10 mouse cellular contexts compared by ENCODE assay signal in the genomic region with DNA sequence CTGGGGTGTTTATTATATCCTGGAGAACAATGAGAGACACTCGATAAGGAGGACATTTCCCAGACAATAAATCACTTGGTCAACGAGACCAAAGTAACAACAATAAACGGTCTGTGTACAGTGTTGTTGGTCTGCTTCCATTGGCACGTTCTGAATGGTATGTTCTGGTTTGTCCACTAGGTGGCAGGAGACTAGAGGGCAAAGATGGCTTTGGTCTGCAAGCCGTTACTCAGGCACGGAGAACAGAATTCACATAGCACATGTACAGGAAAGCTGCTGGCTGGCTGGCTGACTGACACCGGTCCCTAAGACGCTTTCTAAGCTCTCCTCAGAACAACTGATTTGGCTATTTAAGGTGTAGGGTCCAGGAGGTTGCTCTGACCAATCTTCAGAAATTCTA.
DNase-seq lines count a peak whose midpoint lies in the region; ATAC-seq and TF ChIP-seq lines count a peak whose summit lies in the region.
"Had no signal": no experiment of that assay in that cellular context is flagged by ENCODE, and none has a peak within 500 bp of the region (broad histone marks: within the 10 kb centered on the region; RNA-seq: fewer than 3 reads in every experiment).

No protein-coding gene starts in this region.

- H3K4me1 ChIP-seq in liver, adult 2 months (ENCODE audit: control insufficient read depth, insufficient read depth, low read length) = no peaks in the 10 kb centered on the region
- H3K4me1 ChIP-seq in liver, embryonic 12.5 days = no peaks in the 10 kb centered on the region
- peaks cover 54% of the 10 kb centered on the region for H3K4me1 ChIP-seq in embryonic facial prominence, embryonic 10.5 days
- peaks cover 32% of the 10 kb centered on the region for H3K4me1 ChIP-seq in hindbrain, embryonic 12.5 days

- DNase-seq in liver, adult 2 months (ENCODE audit: extremely low read depth, low read depth, low spot score) = peak; percentile 59
- peak; percentile 37 for DNase-seq in adrenal gland, postnatal 25 days
- DNase-seq in embryonic facial prominence, embryonic 10.5 days (ENCODE audit: low spot score) = peak; percentile 71
- DNase-seq in layer of hippocampus, adult 9-11 months = peak; percentile 72
- peak; percentile 84 for DNase-seq in mesoderm, embryonic 11.5 days (ENCODE audit: low read depth, low spot score)
- DNase-seq in spleen, postnatal 36 days (ENCODE audit: low spot score in 2 of 2) = peak; percentile 22 to 45

- peak; percentile 77 for TF ChIP-seq CTCF in liver, adult 2 months (IDR thresholded peaks at IDR 0.05; ENCODE audit: low read depth, low read length)

- H3K27me3 ChIP-seq in liver, adult 2 months (ENCODE audit: control insufficient read depth, insufficient read depth, low read length) = no peaks in the 10 kb centered on the region
- H3K27me3 ChIP-seq in liver, embryonic 12.5 days (replicated peaks) = 0 out of 2 replicates have a peak, but pooled peaks cover 4% of the 10 kb centered on the region
- H3K27me3 ChIP-seq in embryonic facial prominence, embryonic 10.5 days (replicated peaks; ENCODE audit: low read depth, poor library complexity, severe bottlenecking) = no peaks in the 10 kb centered on the region
- no peaks in the 10 kb centered on the region; the same call in 1 of the 2 replicates for H3K27me3 ChIP-seq in hindbrain, embryonic 12.5 days
- H3K27me3 ChIP-seq: embryonic facial prominence, embryonic 12.5 days; midbrain, embryonic 12.5 days had no signal

- no peaks in the 10 kb centered on the region for H3K9me3 ChIP-seq in liver, embryonic 12.5 days (replicated peaks)
- H3K9me3 ChIP-seq in embryonic facial prominence, embryonic 10.5 days = no peaks in the 10 kb centered on the region
- no peaks in the 10 kb centered on the region for H3K9me3 ChIP-seq in hindbrain, embryonic 12.5 days (replicated peaks)
- H3K9me3 ChIP-seq: embryonic facial prominence, embryonic 12.5 days; midbrain, embryonic 12.5 days had no signal

- H3K4me3 ChIP-seq in liver, adult 2 months (ENCODE audit: insufficient read depth, low read depth, low read length) = no peak overlapping the region
- no peak overlapping the region for H3K4me3 ChIP-seq in liver, embryonic 12.5 days
- no peak overlapping the region for H3K4me3 ChIP-seq in embryonic facial prominence, embryonic 10.5 days
- no peak overlapping the region for H3K4me3 ChIP-seq in hindbrain, embryonic 12.5 days
- H3K4me3 ChIP-seq: embryonic facial prominence, embryonic 12.5 days; midbrain, embryonic 12.5 days had no signal

- no peak for ATAC-seq in liver, embryonic 12.5 days
- ATAC-seq in hindbrain, embryonic 12.5 days (ENCODE audit: low FRiP score) = peak; percentile 57; the same call in 1 of the 2 replicates

- no peak overlapping the region for H3K9ac ChIP-seq in liver, adult 2 months (ENCODE audit: low read depth, low read length)
- H3K9ac ChIP-seq in liver, embryonic 12.5 days = no peak overlapping the region
- H3K9ac ChIP-seq in hindbrain, embryonic 12.5 days = no peak overlapping the region
- H3K9ac ChIP-seq: embryonic facial prominence, embryonic 12.5 days; midbrain, embryonic 12.5 days had no signal

- 14% methylated on average over 8 of the region's 8 CpGs for WGBS in liver, adult 2 months
- WGBS in liver, embryonic 12.5 days (ENCODE audit: insufficient replicate concordance) = 14% methylated on average over 8 of the region's 8 CpGs
- WGBS in embryonic facial prominence, embryonic 10.5 days = 25% methylated on average over 8 of the region's 8 CpGs
- WGBS in hindbrain, embryonic 12.5 days = 20% methylated on average over 8 of the region's 8 CpGs

- no peak overlapping the region for H3K27ac ChIP-seq in liver, adult 2 months (replicated peaks; ENCODE audit: insufficient read depth, low read depth, low read length)
- H3K27ac ChIP-seq in liver, embryonic 12.5 days = no peak overlapping the region
- H3K27ac ChIP-seq in embryonic facial prominence, embryonic 10.5 days (replicated peaks) = no peak overlapping the region
- H3K27ac ChIP-seq in hindbrain, embryonic 12.5 days = no peak overlapping the region
- H3K27ac ChIP-seq: embryonic facial prominence, embryonic 12.5 days; midbrain, embryonic 12.5 days had no signal

- no peak for TF ChIP-seq POLR2A in liver, adult 2 months (IDR thresholded peaks at IDR 0.05; ENCODE audit: extremely low read depth, insufficient read depth, low read length)

- no peaks in the 10 kb centered on the region for H3K36me3 ChIP-seq in liver, adult 2 months (ENCODE audit: control insufficient read depth, insufficient read depth, low read length)
- no peaks in the 10 kb centered on the region for H3K36me3 ChIP-seq in liver, embryonic 12.5 days
- H3K36me3 ChIP-seq in embryonic facial prominence, embryonic 10.5 days (replicated peaks) = no peaks in the 10 kb centered on the region; the same call in 1 of the 2 replicates
- no peaks in the 10 kb centered on the region for H3K36me3 ChIP-seq in hindbrain, embryonic 12.5 days
- H3K36me3 ChIP-seq: embryonic facial prominence, embryonic 12.5 days; midbrain, embryonic 12.5 days had no signal

- no peak overlapping the region for H3K4me2 ChIP-seq in liver, embryonic 12.5 days
- no peak overlapping the region for H3K4me2 ChIP-seq in hindbrain, embryonic 12.5 days (replicated peaks)
- H3K4me2 ChIP-seq: embryonic facial prominence, embryonic 12.5 days; midbrain, embryonic 12.5 days had no signal

- H3K79me2 ChIP-seq in liver, adult 2 months (ENCODE audit: control insufficient read depth, insufficient read depth, low read length) = no peaks in the 10 kb centered on the region

Comparison
In these comparisons a context has a peak if more than half of its experiments do, and no peak if none do; other contexts are left out.
1. DNase-seq: peak in every context shown above with its lines; median percentile 84 in mesoderm, embryonic 11.5 days; 72 in layer of hippocampus, adult 9-11 months; 71 in embryonic facial prominence, embryonic 10.5 days; 59 in liver, adult 2 months; 37 in adrenal gland, postnatal 25 days; 34 in spleen, postnatal 36 days.